Mouse (Mus musculus) lung, postnatal 0 days (tissue): Measurements from ENCODE around the gene G6pc3.

ENCODE experiments used
- CTCF ChIP-seq: IDR thresholded peaks from 2 replicates; pipeline ENCODE4 v1.5.1; 2016; ENCODE audit warnings: antibody characterized with exemption, mild to moderate bottlenecking
- EP300 ChIP-seq: IDR thresholded peaks from 2 replicates; pipeline ENCODE4 v1.6.1; 2016; ENCODE audit warnings: antibody characterized with exemption, mild to moderate bottlenecking, control low read depth

DNA sequence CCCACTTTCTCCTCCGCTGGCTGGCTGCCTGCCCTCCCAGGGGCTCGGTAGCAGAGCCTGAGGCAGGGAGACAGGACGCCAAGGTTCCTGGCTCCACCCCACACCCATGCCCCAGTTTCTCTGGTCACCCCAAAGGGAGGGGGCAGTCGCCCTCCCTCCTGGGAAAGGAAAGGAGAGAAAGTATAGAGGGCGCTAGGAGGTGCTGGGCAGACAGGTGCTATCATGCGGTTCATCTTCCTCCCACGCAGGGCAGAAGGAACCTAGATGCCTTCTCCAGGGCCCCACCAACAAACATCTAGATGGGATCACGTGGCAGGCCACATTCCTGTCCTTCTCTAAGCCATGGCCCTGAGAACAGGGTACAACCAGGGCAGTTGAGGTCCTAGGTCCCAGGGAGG, 32.5 kb downstream of the G6pc3 start:
- TF ChIP-seq CTCF (no peak), EP300 (no peak)
